Mouse (Mus musculus) cerebellum, postnatal 4 days (tissue): Measurements from ENCODE around the gene Tex29.

Experiments
- DNase-seq, 2 experiments: peaks; one replicate each; pipeline ENCODE4 v3.0.0; 2022; ENCODE audit warnings: low spot score in 2 of 2, mixed read lengths in 1 of 2

Tex29 gene

DNA sequence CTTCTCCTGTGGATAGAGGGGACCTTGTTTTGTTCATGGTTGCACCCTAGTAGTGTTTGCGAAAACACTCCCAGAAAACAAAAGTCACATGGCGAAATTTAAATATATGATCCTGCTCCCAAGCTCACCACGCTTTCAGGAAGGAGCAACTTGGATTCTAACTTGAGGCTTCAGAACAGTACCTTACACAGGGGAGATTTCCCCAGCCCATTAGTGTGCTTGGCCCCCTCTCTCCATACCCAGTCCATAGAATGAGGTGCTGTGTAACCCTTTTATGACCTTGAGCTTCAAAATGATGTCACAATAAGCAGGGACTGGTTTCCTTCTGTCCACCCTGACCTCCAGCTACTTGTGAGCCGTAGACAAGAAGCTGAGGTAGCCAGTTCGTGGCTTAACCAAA, at the start of gene Tex29:
Gene Tex29 (plus strand): TSS at position 301 of the 400 bp plus-strand sequence.
- DNase-seq: no peak

DNA sequence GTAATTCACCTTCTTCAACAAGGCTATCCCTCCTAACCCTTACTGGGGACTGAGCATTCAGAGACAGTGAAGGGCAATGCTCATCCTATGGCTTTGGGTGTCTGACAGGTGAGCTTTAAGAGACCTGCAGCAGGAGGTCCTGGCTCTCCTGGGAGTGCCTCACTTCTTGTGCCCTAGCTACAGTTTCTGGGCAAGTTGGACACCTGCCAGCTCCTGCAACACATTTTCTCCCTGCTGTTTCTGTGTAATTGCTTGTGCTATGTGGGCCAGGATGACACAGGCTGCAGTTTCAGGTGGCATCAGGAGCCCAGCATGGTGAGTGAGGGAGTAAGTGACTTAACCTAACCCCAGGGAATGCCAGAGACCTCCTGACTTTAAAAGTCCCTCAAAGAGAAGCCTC, 45.3 kb upstream of the Tex29 start:
- DNase-seq: no peak

DNA sequence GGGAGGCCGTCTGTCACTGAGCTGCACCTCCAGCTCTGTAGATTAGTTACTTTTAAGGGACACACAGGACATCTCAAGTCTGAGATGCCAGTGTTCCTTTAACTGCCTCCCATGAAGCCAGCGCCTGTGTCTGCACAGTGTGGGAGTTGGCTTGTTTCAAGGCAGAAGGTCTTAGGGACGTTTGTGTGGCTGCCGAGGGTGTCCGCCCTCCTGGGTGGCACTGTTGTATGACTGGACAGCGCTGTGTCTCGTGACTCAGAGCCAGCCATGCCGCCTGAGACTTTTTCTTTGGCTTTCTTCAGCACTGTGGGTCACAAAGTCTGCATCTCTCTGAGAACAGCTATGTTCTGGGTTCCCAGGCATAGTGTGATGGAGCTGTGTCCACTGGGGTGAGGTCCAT, 43.1 kb upstream of the Tex29 start:
- DNase-seq: no peak

DNA sequence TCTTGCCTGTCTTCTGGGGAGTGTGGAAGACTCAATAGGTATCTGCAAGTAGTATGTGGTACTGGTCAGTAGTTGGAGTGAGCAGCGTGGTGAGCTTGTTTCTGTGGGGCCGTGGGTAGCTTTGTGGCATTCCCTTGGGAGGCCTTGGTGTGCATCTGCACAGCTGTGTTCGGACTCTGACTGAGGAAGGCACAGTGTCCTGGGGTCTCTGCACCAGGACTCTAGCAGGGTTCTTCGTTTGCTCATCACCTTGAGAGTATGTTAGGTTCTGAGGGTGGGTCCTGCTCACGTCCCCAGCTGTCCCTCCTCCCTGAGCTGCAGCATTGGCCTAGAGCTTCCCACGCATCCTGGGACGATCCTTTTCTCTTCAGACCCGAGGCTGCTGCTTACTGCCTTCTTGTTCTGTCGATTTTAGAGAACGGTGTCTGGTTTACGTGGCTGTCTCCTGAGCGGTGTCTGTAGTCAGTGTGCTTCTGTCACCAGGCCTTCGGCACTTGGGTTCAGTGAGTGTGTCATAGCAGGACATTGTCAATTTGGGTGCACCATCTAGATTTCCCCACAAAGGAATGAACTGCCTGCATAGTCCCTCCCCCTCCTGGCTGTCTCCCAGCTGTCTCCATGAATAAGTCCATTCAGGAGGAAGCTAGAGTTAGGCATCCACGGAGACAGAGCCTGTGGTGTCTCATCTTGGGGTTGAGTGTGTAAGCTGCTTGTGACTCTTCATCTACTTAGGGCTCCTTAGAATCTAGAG, 42.4 kb upstream of the Tex29 start:
- DNase-seq: peak in 1 of 2 experiments; percentile 42

DNA sequence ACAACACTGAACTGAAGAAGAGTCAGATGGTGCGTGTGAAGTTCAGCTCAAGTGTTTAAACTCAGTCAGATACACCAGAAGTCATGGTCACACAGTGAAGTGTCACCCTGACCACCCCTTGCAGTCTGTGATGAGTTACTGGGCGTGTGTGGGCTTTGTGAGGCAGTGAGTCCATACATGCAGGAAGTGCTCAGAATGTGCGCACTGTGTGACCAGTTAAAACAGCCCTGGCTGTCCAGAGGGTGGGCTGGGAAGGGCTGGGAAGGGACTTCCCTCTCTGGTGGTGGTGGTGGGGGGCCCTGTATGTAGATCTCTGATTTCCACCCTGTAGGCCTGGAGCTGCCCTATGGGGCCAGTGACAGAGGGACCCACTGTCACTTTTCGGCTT, 41.8 kb upstream of the Tex29 start:
- no peak for DNase-seq

DNA sequence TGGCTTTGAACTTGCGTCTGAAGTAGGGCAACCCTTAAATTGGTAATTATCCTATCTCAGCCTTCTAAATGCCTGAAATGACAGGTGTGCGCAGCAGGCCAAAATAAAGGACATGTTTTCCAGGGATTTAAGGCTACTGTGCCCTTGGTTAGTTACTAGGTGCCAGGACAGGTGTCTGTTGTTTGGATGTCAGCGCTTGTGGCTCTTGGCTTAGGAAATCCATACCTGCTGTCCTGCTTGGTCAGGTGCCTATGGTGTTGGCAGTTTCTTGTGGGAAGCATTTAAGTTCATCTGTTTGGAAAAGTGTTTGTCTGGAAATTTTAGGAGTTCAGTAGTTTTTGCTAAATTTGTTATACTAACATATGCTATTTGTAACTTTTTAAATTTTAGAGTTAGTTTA, 41.2 kb upstream of the Tex29 start:
- no peak for DNase-seq

DNA sequence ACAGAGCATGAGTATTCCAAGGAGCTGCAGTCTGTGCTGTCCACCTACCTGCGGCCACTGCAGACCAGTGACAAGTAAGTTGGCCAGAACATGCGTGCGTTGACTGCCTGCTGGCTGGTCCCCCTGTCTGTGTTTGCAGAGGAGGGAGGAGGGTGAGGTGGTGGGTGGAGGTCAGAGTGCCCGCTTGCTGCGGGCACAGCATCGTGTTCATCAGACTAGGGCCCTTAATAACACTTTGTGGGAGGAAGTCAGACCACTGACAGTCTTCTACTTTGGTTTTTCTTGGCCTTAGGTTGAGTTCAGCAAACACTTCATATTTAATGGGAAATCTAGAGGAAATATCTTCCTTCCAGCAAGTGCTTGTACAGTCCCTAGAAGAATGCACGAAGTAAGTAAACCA, 39.8 kb upstream of the Tex29 start:
- no peak for DNase-seq

DNA sequence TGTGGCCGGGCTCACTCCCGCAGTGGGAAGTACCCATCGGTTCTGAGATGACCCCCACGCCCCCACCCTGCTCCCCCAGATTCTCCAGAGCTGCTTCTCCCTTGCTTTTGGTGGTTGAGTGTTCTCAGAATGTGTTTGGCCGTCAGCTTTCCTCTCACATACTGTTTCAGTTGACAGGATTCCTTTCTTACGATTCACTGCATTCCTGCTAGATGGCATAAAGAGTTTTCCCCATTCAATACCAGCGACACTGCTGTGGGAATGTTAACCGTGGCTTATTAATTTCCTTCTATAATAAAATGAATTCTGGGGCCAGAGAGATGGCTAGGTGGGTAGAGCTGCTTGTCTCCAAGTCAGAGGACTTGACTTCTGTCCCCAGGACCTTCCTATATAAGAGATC, 38.7 kb upstream of the Tex29 start:
- DNase-seq: no peak

DNA sequence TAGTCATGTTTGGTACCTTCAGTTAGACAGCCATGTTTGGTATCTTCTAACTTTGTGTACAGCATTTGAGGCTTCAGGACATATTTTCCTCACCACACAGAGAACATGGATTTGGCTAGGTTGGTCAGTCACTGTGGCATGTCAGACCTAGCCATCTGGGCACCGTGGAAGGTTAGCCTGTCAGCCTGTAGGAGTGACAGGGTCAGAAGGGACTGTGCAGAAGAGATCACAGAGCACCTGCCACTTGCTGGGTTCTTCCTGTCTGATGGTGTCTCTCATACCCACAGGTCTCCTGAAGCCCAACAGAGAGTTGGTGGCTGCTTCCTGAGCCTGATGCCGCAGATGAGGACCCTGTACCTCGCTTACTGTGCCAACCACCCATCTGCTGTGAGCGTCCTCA, 35.4 kb upstream of the Tex29 start:
- DNase-seq: no peak

DNA sequence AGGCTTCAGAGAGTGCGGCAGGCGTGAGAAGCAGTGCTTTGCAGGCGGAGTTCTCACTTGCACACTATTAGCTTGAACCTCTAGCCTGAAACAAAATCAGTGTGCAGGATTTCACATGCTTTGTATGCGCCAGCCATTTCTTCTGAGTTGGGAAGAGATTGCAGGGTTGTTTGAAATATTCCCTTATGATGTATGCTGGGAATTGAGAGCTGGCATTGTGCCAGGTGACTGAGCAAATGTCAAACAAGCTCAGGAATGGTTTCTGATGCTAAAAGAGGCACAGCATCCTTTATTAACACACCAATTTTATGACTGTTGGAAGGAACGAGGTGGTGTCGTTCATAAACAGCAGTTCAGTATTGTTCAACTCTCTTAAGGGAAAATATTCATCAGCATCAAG, 34.0 kb upstream of the Tex29 start:
- no peak for DNase-seq

DNA sequence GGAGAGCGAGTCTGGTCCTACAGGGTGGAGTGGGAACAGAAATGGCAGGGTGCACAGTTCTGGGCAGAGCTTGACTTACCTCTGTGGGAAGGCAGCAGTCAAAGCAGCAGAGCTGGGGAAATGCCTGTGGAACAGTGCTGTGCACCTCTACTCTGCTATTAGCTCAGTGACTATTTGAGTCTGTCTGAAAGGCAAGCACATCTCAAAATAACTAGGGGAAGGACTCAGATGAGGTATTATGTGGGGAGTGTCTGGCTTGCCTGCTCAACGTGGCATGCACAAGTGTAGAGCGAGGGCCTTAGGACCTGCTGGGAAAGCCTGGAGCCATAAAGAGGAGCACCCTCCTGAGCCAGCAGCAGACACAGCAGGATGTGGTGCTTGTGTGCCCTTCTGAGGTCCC, 32.9 kb upstream of the Tex29 start:
- DNase-seq: no peak

DNA sequence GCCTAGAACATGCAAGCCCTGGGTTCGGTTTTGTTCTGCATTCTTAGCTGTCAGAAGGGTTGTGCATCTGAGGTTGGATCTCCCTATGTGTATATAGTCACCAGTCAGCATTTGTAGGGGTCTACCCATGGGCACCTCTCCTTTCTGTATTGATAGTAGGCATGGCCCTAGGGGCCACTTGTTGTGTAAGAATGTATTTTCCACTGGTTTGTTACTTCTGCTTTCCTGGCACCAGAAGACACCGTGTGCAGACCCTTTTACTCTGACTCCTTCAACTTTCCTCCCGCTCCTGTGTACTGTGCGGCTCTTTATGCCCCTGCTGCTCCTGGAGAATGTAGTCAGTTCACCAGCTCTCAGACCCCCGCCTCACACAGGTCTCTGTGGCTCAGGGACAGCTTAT, 32.2 kb upstream of the Tex29 start:
- no peak for DNase-seq

DNA sequence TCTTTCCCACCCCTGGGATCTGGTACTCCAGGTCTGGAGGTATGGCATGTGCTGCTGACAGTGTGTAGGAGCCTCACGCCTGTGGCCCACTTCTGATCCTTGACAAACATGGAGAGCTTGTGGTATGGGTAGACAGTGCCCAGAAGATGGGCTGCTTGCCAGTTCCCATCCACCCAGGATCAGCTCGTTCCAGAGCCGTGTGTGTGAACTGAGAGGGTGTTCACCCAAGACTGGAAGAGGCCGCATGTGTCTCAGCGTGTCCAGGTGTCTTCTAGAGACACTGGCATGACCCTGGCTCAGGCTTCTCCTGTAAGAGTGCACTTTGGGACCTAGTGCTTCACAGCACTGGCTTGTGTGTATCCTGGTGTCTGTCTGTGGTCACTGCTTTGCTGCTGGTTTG, 29.8 kb upstream of the Tex29 start:
- no peak for DNase-seq

DNA sequence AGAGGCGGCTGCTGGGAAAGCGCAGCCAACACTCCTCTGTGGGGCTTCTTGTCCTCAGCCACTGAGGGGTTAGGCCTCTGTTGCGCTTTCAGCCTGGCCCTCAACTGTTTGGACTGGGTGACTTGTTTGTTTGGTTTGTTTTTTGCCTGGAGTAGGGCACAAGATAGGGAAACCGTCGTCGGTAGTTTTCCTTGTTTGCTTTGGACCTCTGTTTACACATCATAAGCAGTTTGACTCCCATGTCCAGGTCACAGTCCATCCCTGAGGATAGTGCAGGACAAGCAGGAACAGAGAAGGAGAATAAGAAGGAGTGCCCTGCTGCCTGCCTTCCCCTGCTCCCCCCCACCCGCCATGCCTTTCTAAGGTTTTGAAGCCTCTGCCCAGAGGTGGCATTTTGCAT, 26.5 kb upstream of the Tex29 start:
- DNase-seq: no peak

DNA sequence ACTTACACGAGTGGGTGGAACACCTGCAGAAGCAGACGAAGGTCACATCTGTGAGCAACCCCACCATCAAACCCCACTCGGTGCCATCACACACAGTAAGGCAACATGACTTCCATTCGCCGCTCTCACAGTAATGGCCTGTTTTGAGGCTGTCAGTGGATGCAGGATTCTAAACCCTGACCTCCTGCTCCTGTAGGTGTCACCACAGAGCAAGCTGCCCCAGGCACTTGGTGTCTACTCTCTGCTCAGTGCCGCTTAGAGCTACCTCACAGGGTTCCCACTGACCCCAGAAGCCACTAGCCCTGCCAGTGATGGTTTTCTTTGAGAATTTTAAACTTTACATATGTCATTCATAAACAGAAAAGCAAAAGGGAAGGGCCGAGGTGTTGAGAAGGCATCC, 25.1 kb upstream of the Tex29 start:
- DNase-seq: no peak

DNA sequence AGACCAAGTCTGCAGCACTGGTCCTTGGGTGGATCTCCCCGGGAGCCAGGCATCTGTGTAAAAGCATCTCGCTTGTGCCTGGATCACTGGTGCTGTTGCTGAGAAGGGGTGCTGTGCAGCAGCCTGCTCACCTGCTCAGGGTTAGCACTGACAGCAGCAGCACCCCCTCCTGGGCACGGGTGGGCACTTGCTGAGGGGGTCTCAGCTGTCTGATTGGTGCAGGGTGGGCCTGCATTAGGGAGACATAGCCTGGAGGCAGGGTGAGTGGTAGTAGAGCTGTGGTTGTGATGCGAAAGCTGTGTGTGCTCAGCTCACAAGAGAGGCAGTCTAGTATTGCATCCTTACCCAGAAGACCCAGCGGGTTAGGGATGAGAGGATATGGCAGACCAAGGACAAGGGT, 20.1 kb upstream of the Tex29 start:
- DNase-seq: no peak

DNA sequence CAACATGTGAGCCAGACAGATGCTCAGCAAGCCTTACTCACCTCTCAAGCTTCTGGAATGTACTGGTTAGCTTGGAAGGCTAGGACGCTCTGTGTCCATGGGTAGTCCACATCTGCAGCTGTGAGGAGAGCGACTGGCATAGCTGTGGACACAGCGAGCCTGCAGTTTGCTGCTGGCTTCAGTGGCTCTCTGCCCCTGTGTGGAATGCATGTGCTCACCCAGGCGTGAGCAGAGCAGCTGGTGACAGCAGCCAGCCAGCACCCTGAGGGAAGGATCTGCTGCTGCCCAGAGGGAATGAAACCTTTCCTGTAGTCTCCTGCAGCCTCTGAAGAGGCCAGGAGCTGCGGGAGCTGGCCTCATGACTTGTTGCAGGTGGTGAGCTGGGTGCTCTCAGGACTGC, 19.7 kb upstream of the Tex29 start:
- DNase-seq: peak in 1 of 2 experiments; percentile 37

DNA sequence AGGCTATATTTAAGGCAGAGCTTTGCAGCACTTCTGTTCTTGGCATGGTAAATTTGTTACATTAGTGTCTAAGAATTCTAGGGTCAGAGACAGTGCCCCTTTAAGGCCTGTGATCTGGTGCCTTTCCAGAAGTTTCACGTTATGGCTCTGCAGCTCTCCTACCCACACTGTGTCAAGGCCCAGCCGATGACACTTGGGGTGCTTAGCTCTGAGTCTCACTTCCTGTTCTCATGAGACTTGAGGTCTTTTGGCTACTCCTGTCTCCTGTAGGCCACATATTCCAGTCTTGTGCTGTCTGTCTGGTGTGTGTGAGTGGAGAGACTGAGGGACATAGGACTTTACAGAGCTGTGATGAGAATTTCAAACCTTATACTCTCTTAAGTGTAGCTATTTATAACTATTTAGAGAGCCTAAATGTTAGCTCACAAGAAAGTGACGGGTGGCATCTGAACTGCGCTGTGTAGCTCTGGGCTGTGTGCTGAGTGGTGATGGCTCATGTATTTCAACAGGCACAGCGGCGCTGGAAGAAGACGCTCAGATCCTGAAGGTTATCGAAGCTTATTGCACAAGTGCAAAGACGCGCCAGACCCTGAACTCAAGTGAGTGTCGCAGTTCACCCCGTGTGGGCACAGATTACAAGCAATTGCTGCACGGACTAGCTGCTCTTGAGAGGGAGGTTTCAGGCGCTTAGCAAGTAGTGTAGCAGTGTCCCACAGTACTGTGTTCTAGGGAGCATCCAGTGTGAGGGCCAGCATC, 18.6 kb upstream of the Tex29 start:
- no peak for DNase-seq

DNA sequence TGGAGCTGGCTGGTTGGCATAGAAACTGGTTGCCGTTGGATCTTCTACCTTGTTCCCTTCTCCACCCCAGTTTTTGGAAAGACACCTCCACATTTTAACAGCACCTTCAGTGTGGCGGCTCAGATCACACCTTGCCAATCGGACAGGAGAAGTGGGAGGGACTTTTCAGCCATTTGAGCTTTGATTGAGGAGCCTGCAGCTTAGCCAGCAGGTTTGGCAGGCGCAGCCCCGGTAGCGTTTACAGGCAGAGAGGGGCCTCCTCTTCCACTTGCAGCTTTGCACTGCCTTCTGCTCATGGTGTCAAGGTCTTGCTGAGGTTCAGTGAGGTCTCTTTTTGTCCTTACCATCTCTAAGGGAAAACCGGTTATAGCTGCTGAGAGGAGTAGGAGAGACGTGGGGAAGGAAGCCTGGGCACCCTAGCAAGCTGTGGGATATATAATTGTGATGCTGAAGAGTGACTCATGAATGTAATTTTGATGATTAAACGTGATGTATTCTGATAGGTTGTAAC, 17.7 kb upstream of the Tex29 start:
- no peak for DNase-seq

DNA sequence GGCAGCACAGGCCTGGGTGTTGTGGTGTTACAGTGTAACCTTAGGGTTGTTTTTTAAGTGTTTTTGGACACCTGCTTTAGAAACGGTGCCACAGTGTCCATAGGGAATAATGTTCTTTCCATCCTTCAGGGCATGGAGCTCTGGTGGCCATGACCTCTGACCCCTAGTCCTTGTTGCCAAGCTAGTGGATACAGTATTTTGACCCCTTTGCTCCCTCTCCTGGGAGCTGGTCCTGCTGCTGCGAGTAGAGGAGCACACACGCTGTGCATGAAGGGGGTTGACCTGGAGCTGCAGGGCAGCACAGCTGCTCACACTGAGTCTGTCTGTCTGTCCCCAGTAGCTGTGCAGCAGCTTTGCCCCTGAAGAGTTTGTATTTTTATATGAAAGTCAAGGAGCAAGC, 14.5 kb upstream of the Tex29 start:
- no peak for DNase-seq

DNA sequence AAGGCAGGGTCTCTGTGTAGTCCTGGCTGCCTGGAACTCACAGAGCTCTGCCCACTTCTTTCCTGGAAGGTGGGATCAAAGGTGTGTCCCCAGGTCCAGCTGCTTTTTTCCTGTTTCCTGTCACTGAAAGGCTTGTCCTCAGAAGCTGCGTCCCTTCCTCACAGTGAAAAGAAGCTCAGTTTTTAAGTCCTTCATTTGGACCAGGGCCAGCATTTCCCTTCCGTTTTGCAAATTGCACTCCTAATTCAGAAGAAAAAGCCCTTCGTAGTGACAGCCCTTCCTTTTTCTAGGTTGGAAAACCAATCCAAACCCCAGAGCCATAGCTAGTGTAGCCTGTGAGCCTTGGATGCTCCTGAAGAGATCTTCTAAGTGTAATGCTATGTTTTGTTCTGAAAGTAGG, 13.0 kb upstream of the Tex29 start:
- DNase-seq: no peak

DNA sequence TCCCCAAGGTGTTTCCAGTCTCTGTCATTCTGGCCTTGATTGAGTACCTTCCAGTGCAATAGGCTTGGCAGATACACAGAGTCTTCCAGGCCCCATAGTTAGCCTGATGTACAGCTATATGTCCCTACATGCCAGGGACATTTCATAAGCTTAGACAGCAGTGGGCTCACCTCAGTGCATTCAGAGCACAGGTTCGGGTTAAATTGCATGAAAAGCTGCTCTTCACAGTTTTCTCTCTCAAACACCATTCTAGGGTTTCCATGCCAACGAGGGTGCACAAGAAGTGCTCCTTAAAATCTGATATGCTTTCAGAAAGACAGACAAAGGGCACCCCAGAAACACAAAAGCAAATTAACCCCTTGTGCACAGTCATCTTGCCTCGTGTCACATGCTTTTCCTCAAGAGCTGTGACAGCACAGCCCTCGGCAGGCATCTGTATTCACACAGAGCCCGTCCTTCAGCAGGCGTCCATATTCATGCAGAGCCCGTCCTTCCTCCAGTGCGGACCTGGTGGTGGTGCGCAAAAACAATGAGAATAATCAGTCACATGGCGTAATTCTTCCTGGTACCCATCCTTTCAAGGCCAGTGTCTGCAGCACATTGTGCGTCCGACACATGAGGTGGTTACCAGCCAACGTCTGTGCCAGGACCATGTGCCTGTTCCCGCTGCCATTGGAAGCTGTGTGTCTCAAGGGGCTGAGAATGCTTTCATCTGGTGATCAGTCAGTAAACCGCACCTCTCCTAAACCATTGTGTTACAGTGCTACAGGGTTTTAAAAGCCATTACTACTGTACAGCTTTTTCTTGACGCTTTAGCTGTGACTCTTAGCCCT, 9.8 kb upstream of the Tex29 start:
- no peak for DNase-seq
